Mouse (Mus musculus): ENCODE measurements around the gene Agtpbp1.

- no peak for TF ChIP-seq POLR2A (IDR thresholded peaks at IDR 0.05; ENCODE audit: borderline replicate concordance, insufficient read depth, low read length)
- TF ChIP-seq CTCF (IDR thresholded peaks at IDR 0.05; ENCODE audit: borderline replicate concordance, insufficient read depth, low read depth, low read length): no peak
Measured at GRCm38 (mm10) chr13:59621643-59622489, 36.8 kb upstream of the Agtpbp1 start.

Data from cerebellum, adult 2 months (tissue).